Mouse (Mus musculus): ENCODE measurements around the gene Slc29a1. TPM values are rescaled to one million over a fixed set of nuclear protein-coding genes. Genes with fewer than 3 reads are reported as not detected.

Slc29a1 gene
- polyA plus RNA-seq, 1 experiment from 2014 or later, result 175 TPM

DNA sequence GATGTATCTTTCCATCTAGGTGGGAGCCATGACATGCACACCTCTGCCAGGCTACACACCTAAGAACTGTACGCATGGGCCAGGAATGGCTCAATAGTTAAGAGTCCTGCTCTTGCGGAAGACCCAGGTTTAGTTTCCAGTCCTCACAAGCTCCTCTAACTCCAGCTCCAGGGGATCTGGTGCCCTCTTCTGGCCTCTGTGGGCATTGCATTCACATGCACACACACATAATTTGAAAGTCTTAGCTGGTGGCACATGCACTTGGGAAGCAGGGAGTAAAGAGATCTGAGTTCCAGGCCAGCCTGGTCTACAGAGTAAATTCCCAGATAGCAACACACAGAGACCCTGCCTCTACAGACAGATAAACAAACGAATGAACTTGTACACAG is 13.0 kb downstream of the Slc29a1 start:
- no peak overlapping the region for H3K9ac ChIP-seq
- peaks cover 74% of the 10 kb centered on the region for H3K36me3 ChIP-seq (replicated peaks)
- 0 out of 2 replicates have a peak, but pooled peaks cover 3% of the 10 kb centered on the region for H3K9me3 ChIP-seq (replicated peaks)
- no peak overlapping the region for H3K4me3 ChIP-seq (replicated peaks)
- H3K27ac ChIP-seq (replicated peaks), result 0 out of 2 replicates have a peak overlapping the region, but pooled peaks have one; percentile 89
- no peaks in the 10 kb centered on the region for H3K27me3 ChIP-seq
- WGBS (ENCODE audit: insufficient replicate concordance), result 94% methylated on average over 3 of the region's 3 CpGs
- no peak overlapping the region for H3K4me2 ChIP-seq
- no peak for ATAC-seq (ENCODE audit: insufficient read depth)
- H3K4me1 ChIP-seq (replicated peaks), result peaks cover 75% of the 10 kb centered on the region

DNA sequence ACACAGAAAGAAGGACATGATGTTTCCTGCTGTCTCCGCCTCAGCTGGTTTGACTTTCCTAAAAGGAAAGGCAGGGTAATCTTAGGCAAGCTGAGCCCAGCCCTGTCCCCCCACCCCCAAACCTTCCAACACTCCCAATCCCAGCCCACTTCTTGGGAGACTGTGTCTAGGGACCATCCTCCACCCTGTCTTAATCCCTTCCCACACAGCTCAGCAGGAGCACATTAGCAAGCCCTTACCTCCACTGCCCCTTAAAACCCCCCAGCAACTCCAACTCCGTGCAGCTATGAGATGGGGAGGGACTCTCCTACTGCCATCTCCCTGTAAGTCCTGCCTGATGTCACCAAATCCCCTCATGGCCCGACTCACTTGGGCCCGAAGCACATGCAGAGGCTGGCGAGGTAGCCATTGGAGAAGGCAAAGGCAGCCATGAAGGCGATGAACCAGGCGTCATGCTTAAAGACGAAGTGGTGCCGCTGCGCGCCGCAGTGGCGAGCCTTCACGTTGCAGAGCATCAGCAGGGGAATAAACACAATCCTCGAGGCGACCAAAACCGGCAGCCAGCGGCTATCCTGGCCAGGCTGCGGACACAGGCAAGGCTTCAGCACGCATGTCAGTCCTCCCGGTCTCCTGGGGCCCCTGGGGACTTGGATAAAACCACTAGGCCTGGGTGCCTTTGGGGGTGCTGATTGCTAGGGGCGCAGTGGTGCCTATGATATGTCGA is 13.5 kb downstream of the Slc29a1 start:
- peaks cover 75% of the 10 kb centered on the region for H3K4me1 ChIP-seq (replicated peaks)
- H3K4me3 ChIP-seq (replicated peaks), result no peak overlapping the region
- H3K9me3 ChIP-seq (replicated peaks), result 0 out of 2 replicates have a peak, but pooled peaks cover 3% of the 10 kb centered on the region
- peak overlapping the region; percentile 89 for H3K27ac ChIP-seq (replicated peaks)
- no peak overlapping the region for H3K9ac ChIP-seq
- ATAC-seq (ENCODE audit: insufficient read depth), result no peak
- 0 out of 2 replicates have a peak overlapping the region, but pooled peaks have one; percentile 25 for H3K4me2 ChIP-seq
- peaks cover 68% of the 10 kb centered on the region for H3K36me3 ChIP-seq (replicated peaks)
- WGBS (ENCODE audit: insufficient replicate concordance), result 78% methylated on average over 23 of the region's 23 CpGs
- no peaks in the 10 kb centered on the region for H3K27me3 ChIP-seq

DNA sequence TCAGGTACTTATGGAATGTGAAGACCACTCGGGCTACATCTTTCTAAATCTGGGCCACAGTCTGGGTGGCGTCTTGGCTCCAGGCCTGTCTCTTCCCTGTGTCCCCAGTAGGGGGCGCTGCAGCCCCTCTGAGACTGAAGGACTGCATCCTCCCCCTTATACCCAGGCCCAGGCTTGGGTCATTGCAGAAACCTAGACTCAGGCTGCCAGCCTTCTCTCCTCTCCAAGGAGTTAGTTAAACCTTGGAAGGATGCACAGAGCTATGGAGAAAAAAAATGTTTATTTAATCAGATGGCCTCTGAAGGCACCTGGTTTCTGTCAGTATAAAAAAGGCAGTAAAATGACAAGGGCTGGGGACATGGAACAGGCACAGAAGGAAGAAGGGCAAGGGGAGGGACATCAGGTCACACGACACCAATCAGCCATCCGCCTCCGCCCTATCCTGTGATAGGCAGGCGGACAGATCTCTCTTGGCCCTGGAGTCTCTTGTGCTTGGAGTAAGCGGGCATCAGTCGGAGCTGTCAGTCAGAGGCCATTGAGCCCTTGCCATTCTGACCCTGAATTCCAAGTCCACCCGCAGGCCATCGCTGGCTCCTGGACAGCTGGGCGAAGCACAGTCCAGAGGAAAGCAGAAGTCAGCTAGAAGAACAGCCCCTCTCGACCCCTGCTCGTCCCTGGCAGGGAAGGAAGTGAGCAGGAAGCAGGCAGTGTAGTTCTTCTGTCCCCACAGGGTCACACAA is 14.3 kb downstream of the Slc29a1 start:
- H3K27ac ChIP-seq (replicated peaks), result peak overlapping the region; percentile 89
- peak; percentile 43 for ATAC-seq (ENCODE audit: insufficient read depth)
- peaks cover 74% of the 10 kb centered on the region for H3K4me1 ChIP-seq (replicated peaks)
- H3K4me3 ChIP-seq (replicated peaks), result no peak overlapping the region
- 37% methylated on average over 14 of the region's 14 CpGs for WGBS (ENCODE audit: insufficient replicate concordance)
- 0 out of 2 replicates have a peak, but pooled peaks cover 3% of the 10 kb centered on the region for H3K9me3 ChIP-seq (replicated peaks)
- H3K27me3 ChIP-seq, result no peaks in the 10 kb centered on the region
- H3K9ac ChIP-seq, result no peak overlapping the region
- H3K4me2 ChIP-seq, result peak overlapping the region; percentile 25; the same call in 1 of the 2 replicates
- peaks cover 60% of the 10 kb centered on the region for H3K36me3 ChIP-seq (replicated peaks)

GRCm38 (mm10) chr17:45584096-45584896 is 15.1 kb downstream of the Slc29a1 start:
- Histone ChIP-seq H3K4me3 (replicated peaks) (no peak overlapping the region), H3K27ac (replicated peaks) (peak overlapping the region; percentile 89), H3K9ac (no peak overlapping the region), H3K27me3 (no peaks in the 10 kb centered on the region), H3K4me2 (peak overlapping the region; percentile 25; the same call in 1 of the 2 replicates), H3K36me3 (replicated peaks) (peaks cover 52% of the 10 kb centered on the region), H3K4me1 (replicated peaks) (peaks cover 70% of the 10 kb centered on the region), H3K9me3 (replicated peaks) (0 out of 2 replicates have a peak, but pooled peaks cover 3% of the 10 kb centered on the region)
- WGBS (ENCODE audit: insufficient replicate concordance), result 54% methylated on average over 12 of the region's 12 CpGs
- ATAC-seq (ENCODE audit: insufficient read depth), result no peak

DNA sequence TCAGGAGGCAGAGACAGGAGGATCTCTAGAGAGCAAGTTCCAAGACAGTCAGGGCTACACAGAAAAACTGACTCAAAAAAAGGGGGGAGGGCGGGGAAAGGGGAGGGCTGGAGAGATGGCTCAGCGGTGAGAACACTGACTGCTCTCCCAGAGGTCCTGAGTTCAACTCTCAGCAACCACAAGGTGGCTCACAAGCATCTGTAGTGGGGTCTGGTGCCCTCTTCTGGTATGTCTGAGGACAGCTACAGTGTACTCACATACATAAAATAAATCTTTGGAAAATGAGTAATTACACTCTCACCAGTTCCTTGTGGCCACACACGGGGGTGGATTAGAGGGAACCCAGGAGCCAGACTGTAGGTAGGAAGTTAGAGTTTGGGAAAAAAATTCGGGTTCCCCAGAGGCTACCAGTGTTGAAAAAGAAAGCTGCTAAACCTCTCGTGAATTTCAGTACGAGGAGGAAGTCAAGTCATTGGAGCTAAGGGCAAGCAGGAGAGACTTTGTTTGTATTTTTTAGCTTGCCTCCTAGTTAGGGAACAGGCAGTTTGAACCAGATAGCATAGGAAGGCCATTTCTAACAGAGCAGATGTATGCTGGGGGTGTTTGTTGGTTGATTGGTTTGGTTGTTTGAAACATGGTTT is 16.6 kb downstream of the Slc29a1 start:
- peaks cover 77% of the 10 kb centered on the region for H3K4me1 ChIP-seq (replicated peaks)
- H3K27ac ChIP-seq (replicated peaks), result peak overlapping the region; percentile 89
- H3K9me3 ChIP-seq (replicated peaks), result 0 out of 2 replicates have a peak, but pooled peaks cover 3% of the 10 kb centered on the region
- H3K9ac ChIP-seq, result no peak overlapping the region
- no peaks in the 10 kb centered on the region for H3K27me3 ChIP-seq
- 39% methylated on average over 6 of the region's 6 CpGs for WGBS (ENCODE audit: insufficient replicate concordance)
- peak; percentile 42 for ATAC-seq (ENCODE audit: insufficient read depth)
- H3K4me3 ChIP-seq (replicated peaks), result no peak overlapping the region
- peak overlapping the region; percentile 56 for H3K4me2 ChIP-seq
- peaks cover 38% of the 10 kb centered on the region for H3K36me3 ChIP-seq (replicated peaks)

DNA sequence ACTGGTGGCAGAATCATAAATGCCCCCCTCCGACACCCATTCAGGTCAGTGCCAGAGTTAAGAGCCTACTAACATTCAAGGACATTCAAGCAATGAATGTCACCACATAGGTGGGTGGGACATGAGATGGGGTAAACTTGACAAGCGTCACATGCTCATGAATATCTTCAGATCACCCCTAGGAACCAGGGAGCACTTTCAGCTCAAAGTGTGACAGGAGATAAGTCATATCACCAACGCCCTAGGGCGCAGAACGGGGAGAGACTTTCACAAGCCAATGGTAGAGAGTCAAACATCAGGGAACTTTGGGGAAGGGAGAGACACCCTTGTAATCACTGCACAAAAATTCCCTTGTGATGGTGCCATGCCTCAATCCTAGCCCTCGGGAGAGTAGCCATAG is 17.2 kb downstream of the Slc29a1 start:
- H3K36me3 ChIP-seq (replicated peaks), result peaks cover 31% of the 10 kb centered on the region
- peak overlapping the region; percentile 34 for H3K9ac ChIP-seq
- H3K27me3 ChIP-seq, result no peaks in the 10 kb centered on the region
- peaks cover 78% of the 10 kb centered on the region for H3K4me1 ChIP-seq (replicated peaks)
- H3K4me3 ChIP-seq (replicated peaks), result no peak overlapping the region
- whole genome bisulfite sequencing (ENCODE audit: insufficient replicate concordance), result 36% methylated on average over 6 of the region's 6 CpGs
- peak overlapping the region; percentile 89 for H3K27ac ChIP-seq (replicated peaks)
- peak overlapping the region; percentile 56 for H3K4me2 ChIP-seq
- 0 out of 2 replicates have a peak, but pooled peaks cover 3% of the 10 kb centered on the region for H3K9me3 ChIP-seq (replicated peaks)
- peak; percentile 69 for ATAC-seq (ENCODE audit: insufficient read depth)

- Histone ChIP-seq H3K27ac (replicated peaks) (peak overlapping the region; percentile 89), H3K9me3 (replicated peaks) (0 out of 2 replicates have a peak, but pooled peaks cover 3% of the 10 kb centered on the region), H3K27me3 (no peaks in the 10 kb centered on the region), H3K36me3 (replicated peaks) (peaks cover 25% of the 10 kb centered on the region), H3K4me2 (peak overlapping the region; percentile 56), H3K4me3 (replicated peaks) (no peak overlapping the region), H3K4me1 (replicated peaks) (peaks cover 78% of the 10 kb centered on the region), H3K9ac (peak overlapping the region; percentile 34; the same call in 1 of the 2 replicates)
- WGBS (ENCODE audit: insufficient replicate concordance), result 4% methylated on average over 2 of the region's 2 CpGs
- peak; percentile 13; the same call in 1 of the 2 replicates for ATAC-seq (ENCODE audit: insufficient read depth)
Observed at GRCm38 (mm10) chr17:45581567-45581983, 17.8 kb downstream of the Slc29a1 start.

DNA sequence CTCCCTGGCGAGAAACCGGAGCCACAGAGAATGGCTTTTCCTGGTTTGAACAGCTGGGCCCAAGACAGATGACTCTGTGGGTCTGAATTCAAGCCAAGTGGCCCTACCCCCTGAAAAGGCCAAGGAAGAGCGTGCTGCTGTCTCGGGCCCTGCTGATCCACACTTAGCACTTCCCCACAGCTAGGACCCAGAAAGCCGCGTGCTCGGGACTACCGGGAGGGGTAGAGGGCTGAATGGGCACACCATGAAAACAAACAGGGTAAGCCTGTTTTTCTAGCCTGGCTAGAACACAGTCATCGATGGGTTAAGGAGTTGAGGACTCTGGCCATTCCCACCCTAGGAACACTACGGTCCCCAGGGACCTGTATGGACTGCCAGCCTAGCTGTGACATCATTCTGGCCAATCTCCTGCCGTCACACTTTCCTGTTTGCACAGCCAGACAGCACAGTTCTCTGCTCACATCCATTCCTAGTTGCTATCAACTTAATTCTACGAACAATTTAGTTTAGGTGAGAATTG is 18.4 kb downstream of the Slc29a1 start:
- Histone ChIP-seq H3K4me3 (replicated peaks) (no peak overlapping the region), H3K9me3 (replicated peaks) (no peaks in the 10 kb centered on the region), H3K4me2 (no peak overlapping the region), H3K36me3 (replicated peaks) (peaks cover 20% of the 10 kb centered on the region), H3K4me1 (replicated peaks) (peaks cover 74% of the 10 kb centered on the region), H3K9ac (no peak overlapping the region; the same call in 1 of the 2 replicates), H3K27me3 (no peaks in the 10 kb centered on the region), H3K27ac (replicated peaks) (peak overlapping the region; percentile 89)
- no peak for ATAC-seq (ENCODE audit: insufficient read depth)
- WGBS (ENCODE audit: insufficient replicate concordance), result 41% methylated on average over 12 of the region's 12 CpGs

- WGBS (ENCODE audit: insufficient replicate concordance), result 60% methylated on average over 4 of the region's 4 CpGs
- H3K4me1 ChIP-seq (replicated peaks), result peaks cover 74% of the 10 kb centered on the region
- no peak overlapping the region for H3K27ac ChIP-seq (replicated peaks)
- H3K9me3 ChIP-seq (replicated peaks), result no peaks in the 10 kb centered on the region
- no peak overlapping the region for H3K4me2 ChIP-seq
- no peak for ATAC-seq (ENCODE audit: insufficient read depth)
- no peaks in the 10 kb centered on the region for H3K27me3 ChIP-seq
- H3K36me3 ChIP-seq (replicated peaks), result peaks cover 5% of the 10 kb centered on the region
- no peak overlapping the region for H3K4me3 ChIP-seq (replicated peaks)
- H3K9ac ChIP-seq, result no peak overlapping the region
Observed at GRCm38 (mm10) chr17:45579554-45579953, 19.9 kb downstream of the Slc29a1 start.

GRCm38 (mm10) chr17:45578843-45579242 is 20.6 kb downstream of the Slc29a1 start:
- no peak for ATAC-seq (ENCODE audit: insufficient read depth)
- H3K9ac ChIP-seq, result no peak overlapping the region
- H3K4me1 ChIP-seq (replicated peaks), result peaks cover 74% of the 10 kb centered on the region
- H3K9me3 ChIP-seq (replicated peaks), result no peaks in the 10 kb centered on the region
- no peaks in the 10 kb centered on the region for H3K27me3 ChIP-seq
- WGBS (ENCODE audit: insufficient replicate concordance), result 50% methylated on average over 7 of the region's 7 CpGs
- H3K4me2 ChIP-seq, result no peak overlapping the region
- no peak overlapping the region for H3K4me3 ChIP-seq (replicated peaks)
- no peaks in the 10 kb centered on the region for H3K36me3 ChIP-seq (replicated peaks)
- no peak overlapping the region for H3K27ac ChIP-seq (replicated peaks)

Data from liver, embryonic 15.5 days (tissue).